In genomic region chr1:60404848-60405247, GRCm38 (mm10) we compare ENCODE assay signal across 12 mouse cellular contexts. TPM values are rescaled to one million over a fixed set of nuclear protein-coding genes. Genes with fewer than 3 reads are reported as not detected.
DNase-seq lines count a peak whose midpoint lies in the region; ATAC-seq and TF ChIP-seq lines count a peak whose summit lies in the region.
"Had no signal": no experiment of that assay in that cellular context is flagged by ENCODE, and none has a peak within 500 bp of the region (broad histone marks: within the 10 kb centered on the region; RNA-seq: fewer than 3 reads in every experiment).

No protein-coding gene starts in this region.

- DNase-seq in heart, adult 2 months: no peak
- peak; percentile 16 for DNase-seq in thymus, adult 2 months
- DNase-seq in thymus, postnatal 10 days (ENCODE audit: low spot score in 2 of 2): no peak
- no peak for DNase-seq in kidney, postnatal 0 days (ENCODE audit: low spot score)
- peak; percentile 14 for DNase-seq in thymus, postnatal 36 days
- no peak for DNase-seq in urinary bladder, postnatal 25 days (ENCODE audit: low spot score)
- no peak for DNase-seq in limb, embryonic 10.5 days (ENCODE audit: low spot score)
- DNase-seq: cerebellum, adult 9-10 months had no signal

- no peaks in the 10 kb centered on the region for H3K9me3 ChIP-seq in heart, embryonic 12.5 days (replicated peaks)
- H3K9me3 ChIP-seq in kidney, postnatal 0 days (replicated peaks; ENCODE audit: low read length): no peaks in the 10 kb centered on the region
- H3K9me3 ChIP-seq in limb, embryonic 10.5 days (replicated peaks): no peaks in the 10 kb centered on the region
- H3K9me3 ChIP-seq: forebrain, embryonic 15.5 days; heart, embryonic 15.5 days; midbrain, embryonic 10.5 days had no signal

- 100% methylated on average over 1 of the region's 1 CpGs for WGBS in heart, adult 2 months
- WGBS in heart, embryonic 12.5 days: 96% methylated on average over 1 of the region's 1 CpGs
- WGBS in thymus, adult 2 months: 95% methylated on average over 1 of the region's 1 CpGs
- 100% methylated on average over 1 of the region's 1 CpGs for WGBS in kidney, postnatal 0 days
- 96% methylated on average over 1 of the region's 1 CpGs for WGBS in limb, embryonic 10.5 days

- ATAC-seq in heart, embryonic 12.5 days (ENCODE audit: insufficient number of reproducible peaks, low FRiP score): no peak
- no peak for ATAC-seq in kidney, postnatal 0 days (replicated peaks; ENCODE audit: low FRiP score, low read depth)
- ATAC-seq: forebrain, embryonic 15.5 days had no signal

- intact Hi-C loops in heart, adult 2 months (cut with DNase I): loop anchor here (5.0 kb wide), 2 partner anchors 162 to 557 kb away; partner anchors contain the start of gene Raph1

- H3K9ac ChIP-seq in heart, adult 2 months (ENCODE audit: low read depth, low read length): no peak overlapping the region
- no peak overlapping the region for H3K9ac ChIP-seq in heart, embryonic 12.5 days
- H3K9ac ChIP-seq in kidney, postnatal 0 days (ENCODE audit: low read depth, low read length): no peak overlapping the region
- H3K9ac ChIP-seq: forebrain, embryonic 15.5 days; heart, embryonic 15.5 days had no signal

- H3K27ac ChIP-seq in heart, adult 2 months: no peak overlapping the region
- H3K27ac ChIP-seq in heart, embryonic 12.5 days (ENCODE audit: poor library complexity, severe bottlenecking): no peak overlapping the region
- H3K27ac ChIP-seq in thymus, adult 2 months (ENCODE audit: control insufficient read depth, insufficient read depth, low read length): no peak overlapping the region
- H3K27ac ChIP-seq in kidney, postnatal 0 days: no peak overlapping the region
- H3K27ac ChIP-seq in limb, embryonic 10.5 days: no peak overlapping the region
- H3K27ac ChIP-seq: forebrain, embryonic 15.5 days; heart, embryonic 15.5 days; midbrain, embryonic 10.5 days had no signal

- no peaks in the 10 kb centered on the region for H3K79me2 ChIP-seq in heart, adult 2 months (replicated peaks; ENCODE audit: control insufficient read depth, insufficient read depth, low read length)

- H3K4me2 ChIP-seq in heart, embryonic 12.5 days: no peak overlapping the region
- no peak overlapping the region for H3K4me2 ChIP-seq in kidney, postnatal 0 days (ENCODE audit: low read length)
- H3K4me2 ChIP-seq: forebrain, embryonic 15.5 days; heart, embryonic 15.5 days had no signal

- H3K36me3 ChIP-seq in heart, adult 2 months (ENCODE audit: control insufficient read depth, insufficient read depth, low read length): no peaks in the 10 kb centered on the region
- no peaks in the 10 kb centered on the region for H3K36me3 ChIP-seq in heart, embryonic 12.5 days
- no peaks in the 10 kb centered on the region for H3K36me3 ChIP-seq in thymus, adult 2 months (ENCODE audit: control insufficient read depth, insufficient read depth, low read length)
- H3K36me3 ChIP-seq in kidney, postnatal 0 days (ENCODE audit: insufficient read depth, low read length): no peaks in the 10 kb centered on the region
- H3K36me3 ChIP-seq in limb, embryonic 10.5 days: no peaks in the 10 kb centered on the region
- H3K36me3 ChIP-seq: forebrain, embryonic 15.5 days; heart, embryonic 15.5 days; midbrain, embryonic 10.5 days had no signal

- H3K4me3 ChIP-seq in heart, adult 2 months: no peak overlapping the region
- H3K4me3 ChIP-seq in heart, embryonic 12.5 days: no peak overlapping the region
- H3K4me3 ChIP-seq in thymus, adult 2 months (ENCODE audit: control insufficient read depth, insufficient read depth, low read length): no peak overlapping the region
- H3K4me3 ChIP-seq in kidney, postnatal 0 days (replicated peaks; ENCODE audit: low read depth, low read length): no peak overlapping the region
- H3K4me3 ChIP-seq in limb, embryonic 10.5 days: no peak overlapping the region
- H3K4me3 ChIP-seq: forebrain, embryonic 15.5 days; heart, embryonic 15.5 days; midbrain, embryonic 10.5 days had no signal

- H3K27me3 ChIP-seq in heart, adult 2 months (ENCODE audit: control insufficient read depth, insufficient read depth, low read length): no peaks in the 10 kb centered on the region
- H3K27me3 ChIP-seq in heart, embryonic 12.5 days (replicated peaks): no peaks in the 10 kb centered on the region
- H3K27me3 ChIP-seq in thymus, adult 2 months (ENCODE audit: control insufficient read depth, insufficient read depth, low read length): no peaks in the 10 kb centered on the region
- no peaks in the 10 kb centered on the region for H3K27me3 ChIP-seq in kidney, postnatal 0 days (ENCODE audit: insufficient read depth, low read length)
- no peaks in the 10 kb centered on the region for H3K27me3 ChIP-seq in limb, embryonic 10.5 days (ENCODE audit: low read depth, poor library complexity, severe bottlenecking)
- H3K27me3 ChIP-seq: forebrain, embryonic 15.5 days; heart, embryonic 15.5 days had no signal

- TF ChIP-seq CTCF in heart, adult 2 months (IDR thresholded peaks at IDR 0.05): peak; percentile 58
- no peak for TF ChIP-seq CTCF in thymus, adult 2 months (IDR thresholded peaks at IDR 0.05; ENCODE audit: borderline replicate concordance, control insufficient read depth, extremely low read depth, insufficient read depth, low read length, poor library complexity)
- TF ChIP-seq CTCF in kidney, postnatal 0 days (IDR thresholded peaks at IDR 0.05; ENCODE audit: low read depth): peak; percentile 55

- no peak for TF ChIP-seq EP300 in heart, adult 2 months (IDR thresholded peaks at IDR 0.05; ENCODE audit: insufficient read depth, low read depth, low read length)

- TF ChIP-seq POLR2A in heart, adult 2 months (IDR thresholded peaks at IDR 0.05; ENCODE audit: insufficient read depth, low read depth, low read length): no peak
- no peak for TF ChIP-seq POLR2A in thymus, adult 2 months (IDR thresholded peaks at IDR 0.05; ENCODE audit: control insufficient read depth, extremely low read depth, insufficient read depth, low read length, poor library complexity)

- peaks cover 3% of the 10 kb centered on the region; the same call in 1 of the 2 replicates for H3K4me1 ChIP-seq in heart, adult 2 months (ENCODE audit: control insufficient read depth, insufficient read depth, low read length)
- H3K4me1 ChIP-seq in heart, embryonic 12.5 days (replicated peaks): peaks cover 21% of the 10 kb centered on the region
- H3K4me1 ChIP-seq in thymus, adult 2 months (replicated peaks; ENCODE audit: control insufficient read depth, insufficient read depth, low read length): no peaks in the 10 kb centered on the region; the same call in 1 of the 2 replicates
- H3K4me1 ChIP-seq in kidney, postnatal 0 days (replicated peaks; ENCODE audit: insufficient read depth, low read length): no peaks in the 10 kb centered on the region
- peaks cover 15% of the 10 kb centered on the region for H3K4me1 ChIP-seq in limb, embryonic 10.5 days

RNA-seq across cellular contexts. Expression of gene Abi2, which starts 4.6 kb away (rescaled TPM):
- 10 to 100 TPM; 16.7 to 18.2 TPM for total RNA-seq in heart, adult 2 months (2021)
- polyA plus RNA-seq in heart, adult 2 months (2012; rRNA removed): 7.0 and 9.9 TPM in 2 replicates
- 43.5 and 44.1 TPM in 2 replicates for polyA plus RNA-seq in heart, embryonic 12.5 days (2016; fragmentation: Nextera tagmentation; extraction: Ambion mirVana)
- 4.5 and 6.0 TPM in 2 replicates for polyA plus RNA-seq in thymus, adult 2 months (2012; rRNA removed)
- polyA plus RNA-seq in kidney, postnatal 0 days (2015; fragmentation: Nextera tagmentation; extraction: Ambion mirVana): 22.1 and 22.7 TPM in 2 replicates
- 47.1 and 48.6 TPM in 2 replicates for polyA plus RNA-seq in limb, embryonic 10.5 days (2016; fragmentation: Nextera tagmentation; extraction: Ambion mirVana)

Comparison
In these comparisons a context has a peak if more than half of its experiments do, and no peak if none do; other contexts are left out.
1. DNase-seq: peak in thymus, adult 2 months (single experiment) and thymus, postnatal 36 days (2 of 2); none in heart, adult 2 months (0 of 2), thymus, postnatal 10 days (0 of 2), kidney, postnatal 0 days (single experiment), urinary bladder, postnatal 25 days (single experiment) and limb, embryonic 10.5 days (single experiment).